Mouse (Mus musculus) v-Abl transformed pro-B cells (cell line): ENCODE data around the gene Flad1.

ENCODE experiments used
- in situ Hi-C, 2 experiments: fragments of 400-800 bp; cut with MboI; formaldehyde crosslinking; loops; one replicate each; pipeline ENCODE4 v1.15.1; 2025; ENCODE audit not compliant: unreplicated experiment in 2 of 2

The Flad1 gene

DNA sequence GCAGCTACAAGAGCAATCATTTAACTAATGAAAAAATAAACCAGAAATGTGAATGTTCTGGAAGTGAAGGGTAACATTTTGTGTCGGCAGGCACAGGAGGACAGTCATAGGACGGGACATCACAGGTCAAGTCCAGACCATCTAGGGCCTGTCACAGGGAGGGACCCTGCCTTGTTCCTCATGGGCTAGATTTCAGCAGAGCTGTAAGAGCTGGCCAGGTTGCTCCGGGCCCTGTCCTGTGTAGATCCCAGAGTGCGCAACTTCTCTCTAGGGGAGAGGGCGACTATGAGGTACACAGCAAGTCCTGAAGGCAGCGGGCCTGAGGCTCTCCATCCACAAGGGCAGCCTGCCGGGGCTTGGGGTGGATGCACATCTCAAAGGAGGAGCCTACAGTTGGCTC lies 50.0 kb downstream of the Flad1 start, which contains the start of gene Dcst2:
TSS of gene Dcst2 (plus strand) at position 301 of the 400 bp plus-strand sequence.
- in situ Hi-C loops, result no loop called here

DNA sequence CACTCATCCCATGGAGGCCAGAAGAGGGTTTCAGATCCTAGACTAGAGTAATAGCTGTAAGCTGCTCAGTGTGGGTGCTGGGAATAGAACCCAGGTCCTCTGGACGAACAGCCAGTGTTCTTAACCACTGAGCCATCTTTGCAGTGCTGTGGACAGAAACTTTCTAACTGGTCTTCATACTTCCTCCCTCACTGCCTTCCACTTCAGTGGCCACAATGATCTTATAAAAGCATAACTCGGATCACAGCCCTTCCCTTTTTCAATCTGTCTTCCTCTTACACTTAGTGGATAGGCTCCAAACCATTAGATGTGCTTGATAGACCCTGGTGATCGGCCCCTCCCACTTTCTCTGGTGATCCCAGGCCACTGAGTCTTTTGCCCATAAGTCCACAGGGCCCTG lies 51.4 kb downstream of the Flad1 start:
- in situ Hi-C loops, result no loop called here

DNA sequence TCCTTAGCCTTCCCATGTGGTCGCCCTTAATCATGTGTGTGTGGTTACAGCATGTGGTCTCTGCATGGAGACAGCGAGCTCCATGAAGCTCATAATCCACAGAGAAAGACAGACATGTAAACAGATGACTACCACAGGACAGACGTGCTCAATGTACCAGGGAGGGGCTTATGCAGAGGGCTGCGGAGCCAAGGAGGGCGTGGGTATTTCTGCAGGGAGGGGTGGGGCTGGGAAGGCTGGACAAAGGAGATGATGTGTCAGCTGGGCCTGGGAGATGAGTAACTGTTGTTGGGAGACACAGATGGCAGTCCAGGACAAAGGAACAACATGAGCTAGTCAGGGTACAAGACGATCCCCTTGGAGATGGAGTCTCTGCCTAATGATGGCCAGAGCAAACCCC lies 52.0 kb downstream of the Flad1 start:
- in situ Hi-C loops, result no loop called here

DNA sequence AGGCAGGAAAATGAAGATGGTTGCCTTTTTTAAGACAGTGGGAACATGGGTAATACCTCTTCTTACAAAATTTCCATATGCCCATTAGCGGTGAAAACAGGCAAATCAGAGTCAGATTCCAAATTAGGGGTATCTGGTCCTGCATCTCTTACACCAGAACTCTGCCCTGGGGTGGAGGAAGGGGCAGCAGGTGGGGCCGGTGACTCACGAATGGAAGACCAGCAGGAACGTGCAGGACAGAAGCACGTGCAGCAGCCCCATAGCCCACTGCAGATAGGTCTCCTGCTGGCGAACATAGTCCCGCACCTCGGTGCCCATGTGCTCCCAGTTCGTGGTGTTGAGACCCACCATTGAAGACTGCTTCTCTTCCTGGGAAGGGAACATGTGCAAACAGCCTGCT lies 55.6 kb downstream of the Flad1 start:
- in situ Hi-C loops, result no loop called here

DNA sequence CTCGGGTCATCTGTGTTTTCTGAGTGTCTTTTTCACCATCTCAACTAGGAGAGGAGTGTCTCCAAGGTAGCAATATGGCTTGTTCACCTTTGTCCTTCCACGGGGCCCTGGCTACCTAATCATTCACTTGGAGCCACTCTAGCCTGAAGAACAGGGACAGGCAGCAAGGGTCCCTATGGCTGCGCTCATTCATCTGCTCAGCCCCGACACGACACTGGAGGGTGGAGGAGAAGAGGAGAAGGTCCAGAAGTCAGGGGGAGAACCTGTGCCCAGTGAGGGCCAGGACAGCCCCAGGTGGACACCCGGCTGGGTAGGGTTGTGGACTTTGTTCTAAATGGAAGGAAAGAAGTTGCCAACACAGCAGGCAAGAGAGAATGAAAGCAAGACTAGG lies 56.2 kb downstream of the Flad1 start:
- in situ Hi-C loops, result no loop called here

DNA sequence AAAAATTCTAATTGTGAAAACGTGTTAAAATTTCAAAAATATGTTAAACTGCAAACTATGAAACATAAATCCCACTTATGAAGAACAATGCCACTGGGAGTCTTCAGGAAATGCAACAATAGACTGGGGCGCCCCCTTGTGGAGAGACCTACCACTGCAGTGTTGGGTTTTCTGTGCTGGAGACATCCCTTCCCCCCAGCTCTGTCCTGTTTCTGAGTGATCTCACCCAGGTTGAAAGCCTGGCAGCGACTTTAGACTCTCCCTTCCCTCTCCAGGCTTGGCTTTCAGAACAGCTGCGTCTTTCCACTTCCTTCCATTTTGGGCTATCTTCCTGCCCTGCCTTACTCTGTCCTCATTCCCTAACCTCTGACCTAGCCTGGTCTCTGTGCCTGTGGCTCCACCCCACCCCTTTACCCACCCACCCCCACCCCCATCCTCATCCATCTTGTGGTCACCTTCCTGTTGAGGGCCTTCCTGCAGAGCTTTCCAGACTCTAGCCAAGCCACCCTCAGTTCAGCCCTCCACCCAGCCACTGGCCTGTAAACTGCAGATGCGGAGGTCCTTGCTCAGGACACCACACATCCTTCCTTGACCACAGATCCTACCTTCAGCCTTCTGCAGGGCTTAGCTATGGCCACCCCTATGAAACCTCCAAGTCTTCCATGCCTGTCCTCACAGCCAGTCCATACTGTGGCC lies 56.7 kb downstream of the Flad1 start:
- in situ Hi-C loops, result no loop called here

DNA sequence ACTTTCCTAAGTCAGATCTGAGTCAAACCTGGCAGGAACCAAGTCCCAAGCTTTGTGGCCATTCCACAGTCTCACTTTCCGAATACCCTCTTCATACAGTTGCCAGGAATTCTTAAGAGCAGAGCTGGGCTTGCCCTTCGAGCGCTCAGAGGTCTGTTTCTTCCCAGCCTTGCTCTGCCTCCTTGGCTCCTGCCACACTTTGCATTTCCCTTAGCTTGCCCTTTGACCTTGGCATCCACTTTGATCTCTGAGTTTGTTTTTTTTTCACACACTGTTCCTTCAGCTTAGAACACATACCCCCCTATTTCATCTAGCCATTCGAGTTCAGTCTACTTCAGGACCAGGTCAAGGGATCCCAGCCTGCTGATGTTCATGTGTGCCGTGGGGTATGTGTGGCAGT lies 60.4 kb downstream of the Flad1 start:
- in situ Hi-C loops, result no loop called here
